Mouse (Mus musculus): Measurements from ENCODE around the gene Fktn. TPM values are rescaled to one million over a fixed set of nuclear protein-coding genes. Genes with fewer than 3 reads are reported as not detected.
"Not testable (repeated sequence)": the region's sequence is repeated elsewhere in the genome, so short reads cannot be mapped to it uniquely, and the experiment has no call there.

The Fktn gene
- total and polyA plus RNA-seq, 2 experiments from 2014 or later = 13.2 to 15.2 TPM

DNA sequence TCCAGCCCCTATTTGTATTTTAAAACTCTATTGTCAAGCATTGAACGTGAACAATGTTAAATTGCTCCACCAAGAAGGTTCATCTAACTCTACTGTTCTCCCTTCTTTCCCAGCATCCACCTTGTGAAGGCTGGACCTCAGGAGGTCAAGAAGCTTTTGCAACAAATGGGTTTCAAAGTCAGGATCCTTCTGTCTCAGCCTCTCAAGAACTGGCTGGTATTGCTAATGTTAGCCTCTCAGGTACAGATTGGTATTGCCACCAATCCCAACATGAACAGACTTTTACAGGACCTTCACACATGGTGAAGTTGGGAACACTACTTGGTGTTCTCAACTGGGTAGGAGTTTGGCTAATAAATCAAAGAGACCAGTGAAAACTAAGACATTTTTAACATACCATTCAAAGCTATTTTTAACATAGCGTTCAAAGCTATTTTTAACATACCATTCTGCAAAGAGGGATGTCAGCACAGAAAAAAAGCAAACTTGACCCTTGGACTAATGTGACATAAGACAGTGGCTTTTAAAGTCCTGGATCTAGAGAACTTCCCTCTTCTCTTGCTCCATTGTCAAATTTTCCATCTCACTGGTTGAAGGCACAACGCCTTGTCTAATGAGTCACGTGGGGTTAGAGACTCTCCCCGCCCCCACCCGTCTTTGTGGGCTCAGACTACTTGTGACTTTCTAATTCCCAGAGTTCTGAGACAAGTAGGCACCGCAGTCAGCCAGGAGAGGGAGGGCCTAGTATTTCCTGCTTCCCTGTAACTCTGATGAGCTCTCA lies 85.3 kb downstream of the Fktn start:
- WGBS = 54% methylated on average over 7 of the region's 7 CpGs

DNA sequence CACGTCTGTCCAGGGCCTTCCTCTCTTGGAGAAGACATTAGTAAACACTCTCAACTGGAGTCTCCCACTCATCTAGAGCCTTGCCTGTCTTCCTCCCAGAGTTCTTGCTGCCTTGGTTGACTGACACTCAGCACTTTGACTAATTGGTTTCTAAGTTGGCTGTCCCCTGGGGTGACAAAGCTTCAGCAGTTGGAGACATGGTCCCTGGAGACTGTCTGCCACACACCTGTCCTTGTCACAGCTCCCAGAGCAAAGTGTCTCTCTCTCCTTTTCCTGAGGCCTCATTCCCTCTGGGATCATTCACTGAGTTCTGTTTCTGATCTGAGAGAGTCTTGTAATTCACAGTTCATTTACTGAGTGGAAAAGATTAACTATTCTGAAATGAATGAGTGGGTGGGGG lies 86.0 kb downstream of the Fktn start:
- Histone ChIP-seq H3K27ac (no peak overlapping the region), H3K9me3 (ENCODE audit: low read length) (no peaks in the 10 kb centered on the region), H3K27me3 (ENCODE audit: insufficient read depth, low read length) (no peaks in the 10 kb centered on the region), H3K4me1 (ENCODE audit: insufficient read depth, low read length) (no peaks in the 10 kb centered on the region), H3K4me3 (ENCODE audit: low read length) (no peak overlapping the region), H3K4me2 (ENCODE audit: low read depth, low read length) (no peak overlapping the region), H3K36me3 (ENCODE audit: insufficient read depth, low read length) (no peaks in the 10 kb centered on the region), H3K9ac (replicated peaks; ENCODE audit: low read length) (no peak overlapping the region)
- no peak for TF ChIP-seq CTCF (IDR thresholded peaks at IDR 0.05; ENCODE audit: low read depth)
- ATAC-seq = no peak
- WGBS = 44% methylated on average over 1 of the region's 1 CpGs
- no peak for DNase-seq (ENCODE audit: low spot score)

More for the DNA sequence above, 85.3 kb downstream of the Fktn start:
- Histone ChIP-seq H3K4me2 (ENCODE audit: low read depth, low read length) (no peak overlapping the region), H3K9me3 (ENCODE audit: low read length) (no peaks in the 10 kb centered on the region), H3K27ac (no peak overlapping the region), H3K4me3 (ENCODE audit: low read length) (no peak overlapping the region), H3K4me1 (ENCODE audit: insufficient read depth, low read length) (no peaks in the 10 kb centered on the region), H3K27me3 (ENCODE audit: insufficient read depth, low read length) (no peaks in the 10 kb centered on the region), H3K36me3 (ENCODE audit: insufficient read depth, low read length) (no peaks in the 10 kb centered on the region), H3K9ac (replicated peaks; ENCODE audit: low read length) (no peak overlapping the region)
- TF ChIP-seq CTCF (IDR thresholded peaks at IDR 0.05; ENCODE audit: low read depth) = no peak
- ATAC-seq = no peak
- DNase-seq (ENCODE audit: low spot score) = no peak

DNA sequence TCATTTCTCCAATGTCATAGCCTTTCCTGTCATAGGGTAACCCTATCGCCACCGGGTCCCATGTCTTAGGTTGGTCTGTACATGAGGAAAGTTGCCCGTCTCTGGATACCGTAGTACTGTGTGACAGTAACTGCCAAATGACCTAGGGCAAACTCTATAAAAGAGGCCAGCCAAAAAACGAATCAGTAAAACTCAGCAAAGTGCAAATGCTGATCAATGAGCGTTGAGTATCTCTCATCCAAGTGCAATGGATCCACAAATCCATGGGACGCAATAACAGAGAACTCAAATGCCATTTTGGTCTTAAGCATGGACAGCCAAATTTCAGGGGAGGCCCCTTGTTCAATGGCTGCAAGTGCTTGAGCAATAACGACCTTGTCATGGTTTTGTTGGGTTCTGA lies 89.9 kb downstream of the Fktn start:
- not testable (repeated sequence) for H3K9ac ChIP-seq (replicated peaks; ENCODE audit: low read length); DNase-seq (ENCODE audit: low spot score); H3K27ac ChIP-seq; ATAC-seq; H3K9me3 ChIP-seq (ENCODE audit: low read length); H3K27me3 ChIP-seq (ENCODE audit: insufficient read depth, low read length); H3K4me1 ChIP-seq (ENCODE audit: insufficient read depth, low read length); H3K4me3 ChIP-seq (ENCODE audit: low read length); H3K36me3 ChIP-seq (ENCODE audit: insufficient read depth, low read length); H3K4me2 ChIP-seq (ENCODE audit: low read depth, low read length)
- 94% methylated on average over 7 of the region's 8 CpGs for WGBS

DNA sequence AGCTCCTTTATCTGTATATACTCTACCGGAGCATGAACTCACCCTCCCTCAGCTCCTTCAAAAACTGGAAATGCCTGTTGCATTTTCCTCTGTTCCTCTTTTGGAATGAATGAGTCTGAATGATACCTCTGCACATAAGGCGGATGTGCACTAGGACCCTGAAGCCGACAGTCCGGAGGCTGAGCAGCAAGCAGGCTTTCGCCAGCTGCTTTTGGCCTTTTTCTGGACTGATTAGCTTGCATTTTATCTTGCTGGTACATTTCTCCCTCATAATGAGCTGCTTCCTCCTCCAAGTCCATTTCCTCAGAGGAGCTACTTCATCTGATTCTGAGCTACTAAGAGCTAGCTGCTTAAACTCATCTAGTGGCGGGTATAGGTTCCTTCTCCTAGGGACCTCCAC lies 92.6 kb downstream of the Fktn start:
- not testable (repeated sequence) for H3K36me3 ChIP-seq (ENCODE audit: insufficient read depth, low read length); H3K4me1 ChIP-seq (ENCODE audit: insufficient read depth, low read length); DNase-seq (ENCODE audit: low spot score); H3K4me2 ChIP-seq (ENCODE audit: low read depth, low read length); H3K27ac ChIP-seq; H3K4me3 ChIP-seq (ENCODE audit: low read length); H3K9ac ChIP-seq (replicated peaks; ENCODE audit: low read length); H3K27me3 ChIP-seq (ENCODE audit: insufficient read depth, low read length); ATAC-seq; H3K9me3 ChIP-seq (ENCODE audit: low read length)
- 86% methylated on average over 6 of the region's 6 CpGs for WGBS

DNA sequence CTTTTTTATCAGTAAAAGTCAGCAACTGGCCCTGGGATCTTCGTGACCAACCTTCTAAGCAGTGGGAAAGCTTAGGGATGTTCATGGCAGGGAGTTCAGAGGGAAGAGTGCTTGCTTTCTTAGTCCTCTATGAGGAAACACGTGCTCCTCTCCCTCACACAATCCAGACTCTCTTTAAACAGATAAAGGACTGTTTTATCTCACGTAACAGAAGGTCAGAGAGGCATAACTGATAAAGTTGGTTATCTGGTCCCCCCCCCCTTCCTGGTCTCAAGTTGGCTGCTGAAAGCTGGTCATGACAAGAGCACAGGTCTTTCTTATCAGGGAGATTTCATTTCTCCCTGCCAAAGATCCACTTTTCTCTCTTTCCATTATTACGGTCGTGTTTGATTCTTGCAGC lies 104.5 kb downstream of the Fktn start:
- 73% methylated on average over 5 of the region's 5 CpGs for WGBS
- TF ChIP-seq CTCF (IDR thresholded peaks at IDR 0.05; ENCODE audit: low read depth) = no peak
- H3K9me3 ChIP-seq (ENCODE audit: low read length) = no peaks in the 10 kb centered on the region
- no peaks in the 10 kb centered on the region for H3K4me1 ChIP-seq (ENCODE audit: insufficient read depth, low read length)
- no peak overlapping the region for H3K9ac ChIP-seq (replicated peaks; ENCODE audit: low read length)
- no peaks in the 10 kb centered on the region for H3K27me3 ChIP-seq (ENCODE audit: insufficient read depth, low read length)
- H3K36me3 ChIP-seq (ENCODE audit: insufficient read depth, low read length) = no peaks in the 10 kb centered on the region
- H3K27ac ChIP-seq = no peak overlapping the region
- H3K4me2 ChIP-seq (ENCODE audit: low read depth, low read length) = no peak overlapping the region
- no peak overlapping the region for H3K4me3 ChIP-seq (ENCODE audit: low read length)
- DNase-seq (ENCODE audit: low spot score) (no peak), ATAC-seq (no peak)

DNA sequence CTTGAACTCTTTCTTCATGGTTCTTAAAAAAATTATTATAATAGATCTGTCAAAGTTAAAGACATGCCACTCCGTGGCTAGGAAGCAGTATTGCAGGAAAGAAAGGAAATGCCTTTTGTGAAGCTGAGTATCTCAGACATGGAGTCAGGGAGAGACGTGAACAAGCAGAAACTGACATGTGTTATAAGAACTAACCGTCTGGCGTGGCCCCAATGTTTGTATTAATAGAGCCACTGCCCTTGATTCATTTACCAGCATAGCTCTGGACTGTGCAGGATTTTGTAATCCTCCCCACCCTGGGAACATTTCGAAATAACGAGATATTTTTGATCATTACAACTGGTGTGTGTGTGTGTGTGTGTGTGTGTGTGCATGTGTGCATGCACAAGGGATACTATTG lies 109.9 kb downstream of the Fktn start:
- TF ChIP-seq CTCF (IDR thresholded peaks at IDR 0.05; ENCODE audit: low read depth) = peak; percentile 28; the same call in 1 of the 2 replicates
- DNase-seq (ENCODE audit: low spot score) = peak; percentile 17
- ATAC-seq = no peak
- H3K4me3 ChIP-seq (ENCODE audit: low read length) = no peak overlapping the region
- no peak overlapping the region for H3K4me2 ChIP-seq (ENCODE audit: low read depth, low read length)
- no peaks in the 10 kb centered on the region for H3K4me1 ChIP-seq (ENCODE audit: insufficient read depth, low read length)
- H3K9me3 ChIP-seq (ENCODE audit: low read length) = no peaks in the 10 kb centered on the region
- 55% methylated on average over 6 of the region's 6 CpGs for WGBS
- H3K27ac ChIP-seq = no peak overlapping the region
- H3K36me3 ChIP-seq (ENCODE audit: insufficient read depth, low read length) = no peaks in the 10 kb centered on the region
- H3K9ac ChIP-seq (replicated peaks; ENCODE audit: low read length) = no peak overlapping the region
- H3K27me3 ChIP-seq (ENCODE audit: insufficient read depth, low read length) = no peaks in the 10 kb centered on the region

DNA sequence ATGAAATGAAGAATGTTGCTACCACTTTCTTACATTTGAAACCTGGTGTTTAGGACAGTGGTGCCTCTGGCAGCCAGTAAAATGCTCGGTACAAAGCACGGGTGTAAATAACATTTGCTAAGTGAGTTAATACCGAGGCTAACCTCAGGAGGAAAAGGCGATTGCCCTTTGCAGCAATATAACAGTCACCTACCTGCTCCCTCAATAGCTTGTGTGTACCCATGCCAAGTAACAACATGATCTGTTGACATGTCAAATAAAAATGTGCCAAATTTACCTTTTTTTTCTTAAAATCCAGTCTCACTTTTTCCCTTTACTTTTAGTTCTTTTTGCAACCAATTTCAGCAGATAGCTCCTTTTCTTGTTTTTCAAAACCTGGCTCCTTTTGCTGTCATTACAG lies 111.0 kb downstream of the Fktn start:
- no peak overlapping the region for H3K9ac ChIP-seq (replicated peaks; ENCODE audit: low read length)
- no peaks in the 10 kb centered on the region for H3K36me3 ChIP-seq (ENCODE audit: insufficient read depth, low read length)
- no peak overlapping the region for H3K4me2 ChIP-seq (ENCODE audit: low read depth, low read length)
- no peaks in the 10 kb centered on the region for H3K4me1 ChIP-seq (ENCODE audit: insufficient read depth, low read length)
- no peak for ATAC-seq
- H3K27ac ChIP-seq = no peak overlapping the region
- no peak for TF ChIP-seq CTCF (IDR thresholded peaks at IDR 0.05; ENCODE audit: low read depth)
- no peaks in the 10 kb centered on the region for H3K27me3 ChIP-seq (ENCODE audit: insufficient read depth, low read length)
- WGBS = 68% methylated on average over 4 of the region's 4 CpGs
- no peaks in the 10 kb centered on the region for H3K9me3 ChIP-seq (ENCODE audit: low read length)
- no peak for DNase-seq (ENCODE audit: low spot score)
- no peak overlapping the region for H3K4me3 ChIP-seq (ENCODE audit: low read length)
